Mouse (Mus musculus): ENCODE measurements around the gene Bax.

- no peak for TF ChIP-seq CTCF (IDR thresholded peaks at IDR 0.05; ENCODE audit: low read depth, low read length)
- no peak for TF ChIP-seq POLR2A (IDR thresholded peaks at IDR 0.05; ENCODE audit: extremely low read depth, insufficient read depth, low read length)
Observed at GRCm38 (mm10) chr7:45491264-45491663, 24.6 kb upstream of the Bax start.

Data from liver, adult 2 months (tissue).